Mouse (Mus musculus) limb, embryonic 14.5 days (tissue): ENCODE data around the gene Myl6. TPM values are rescaled to one million over a fixed set of nuclear protein-coding genes. Genes with fewer than 3 reads are reported as not detected.
A peak's percentile ranks its signal among the peaks of the same experiment; 100 is the strongest.

Source experiments
- ATAC-seq: fragments of 200-750 bp; cut with Nextera tagmentation; 2 replicates; pipeline ENCODE4 v1.8.0; 2017; ENCODE audit warnings: low read depth, moderate number of reproducible peaks, moderate TSS enrichment; ENCODE audit not compliant: low FRiP score
- DNase-seq: peaks from one replicate; pipeline ENCODE4 v3.0.0-alpha.2; 2015; ENCODE audit warnings: low spot score
- H3K27ac ChIP-seq: fragments of 300-500 bp; sonication (generic); replicated peaks from 2 replicates; pipeline ENCODE4 v1.5.1; 2014; ENCODE audit warnings: low read depth, mild to moderate bottlenecking, low read length, moderate library complexity, mixed read lengths
- H3K27me3 ChIP-seq: fragments of 300-500 bp; sonication (generic); 2 replicates; pipeline ENCODE4 v1.6.1; 2014; ENCODE audit warnings: low read length, mixed read lengths; ENCODE audit not compliant: control insufficient read depth, insufficient read depth
- H3K36me3 ChIP-seq: fragments of 300-500 bp; sonication (generic); 2 replicates; pipeline ENCODE4 v1.6.1; 2014; ENCODE audit warnings: mild to moderate bottlenecking, low read length, moderate library complexity, mixed read lengths; ENCODE audit not compliant: control insufficient read depth, insufficient read depth
- H3K4me1 ChIP-seq: fragments of 300-500 bp; sonication (generic); 2 replicates; pipeline ENCODE4 v1.6.1; 2014; ENCODE audit warnings: antibody characterized with exemption, low read length, mixed read lengths; ENCODE audit not compliant: control insufficient read depth, insufficient read depth
- H3K4me2 ChIP-seq: fragments of 300-500 bp; sonication (generic); replicated peaks from 2 replicates; pipeline ENCODE4 v1.6.1; 2014; ENCODE audit warnings: low read depth, mild to moderate bottlenecking, low read length, moderate library complexity; ENCODE audit not compliant: severe bottlenecking
- H3K4me3 ChIP-seq: fragments of 300-500 bp; sonication (generic); replicated peaks from 2 replicates; pipeline ENCODE4 v1.5.1; 2014; ENCODE audit warnings: low read length
- H3K9ac ChIP-seq: fragments of 300-500 bp; sonication (generic); 2 replicates; pipeline ENCODE4 v1.6.1; 2014; ENCODE audit warnings: mild to moderate bottlenecking, low read depth, low read length, moderate library complexity; ENCODE audit not compliant: severe bottlenecking
- H3K9me3 ChIP-seq: fragments of 300-500 bp; sonication (generic); 2 replicates; pipeline ENCODE4 v1.6.1; 2016; ENCODE audit warnings: low read length; ENCODE audit not compliant: control insufficient read depth
- POLR2A ChIP-seq: fragments of 200-500 bp; IDR thresholded peaks from 2 replicates; pipeline ENCODE4 v1.8.0; 2012; ENCODE audit warnings: inconsistent platforms, mild to moderate bottlenecking, moderate library complexity, borderline replicate concordance; ENCODE audit not compliant: insufficient read depth, insufficient read length; ENCODE audit errors: extremely low read depth
- WGBS: fragments of 180-500 bp; shearing (Covaris S2); extraction: QIAGEN DNeasy Blood & Tissue Kit; methylation state at CpG from one replicate; pipeline ENCODE4 v1.1.7; 2014; 5-methylcytosine and 5-hydroxymethylcytosine counted together
- microRNA-seq: library from miRNA; unstranded; fragments of <30 nt; microRNA quantifications from one replicate; pipeline ENCODE4, GENCODE M21; 2016
- polyA plus RNA-seq, 2 experiments: library from polyadenylated mRNA; depleted of rRNA in 1 of 2; stranded (reverse) in 1 of 2; unstranded in 1 of 2; fragments of >200 nt; fragmentation: Nextera tagmentation in 1 of 2; extraction: Ambion mirVana in 1 of 2; gene quantifications; 2 replicates each; pipeline versions ENCODE4 v1.2.1 to v1.2.3; 2012 to 2014

Gene Myl6
- polyA plus RNA-seq, 2 experiments: 1,105 to 1,623 TPM

DNA sequence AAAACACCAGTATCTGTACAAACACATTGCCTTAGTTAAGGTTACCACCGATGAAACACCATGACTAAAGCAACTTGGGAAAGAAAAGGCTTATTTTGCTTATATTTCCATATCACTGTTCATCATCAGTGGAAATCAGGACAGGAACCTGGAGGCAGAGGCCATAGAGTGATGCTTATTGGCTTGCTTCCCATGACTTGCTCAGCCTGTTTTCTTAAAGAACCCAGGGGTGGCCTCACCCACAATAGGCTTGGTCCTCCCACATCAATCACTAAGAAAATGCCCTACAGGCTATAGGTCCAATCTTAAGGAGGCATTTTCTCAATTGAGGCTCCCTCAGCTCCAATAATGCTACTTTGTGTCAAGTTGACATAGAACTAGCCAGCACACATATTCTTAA is 51.2 kb downstream of the Myl6 start:
- no peak for TF ChIP-seq POLR2A
- no peaks in the 10 kb centered on the region for H3K4me1 ChIP-seq
- H3K4me2 ChIP-seq: no peak overlapping the region
- H3K9ac ChIP-seq: no peak overlapping the region
- no peak for ATAC-seq
- H3K9me3 ChIP-seq: no peaks in the 10 kb centered on the region
- 95% methylated on average over 1 of the region's 1 CpGs for WGBS
- peaks cover 47% of the 10 kb centered on the region for H3K36me3 ChIP-seq
- DNase-seq: peak; percentile 40
- H3K27me3 ChIP-seq: no peaks in the 10 kb centered on the region
- H3K27ac ChIP-seq: no peak overlapping the region
- H3K4me3 ChIP-seq: no peak overlapping the region

DNA sequence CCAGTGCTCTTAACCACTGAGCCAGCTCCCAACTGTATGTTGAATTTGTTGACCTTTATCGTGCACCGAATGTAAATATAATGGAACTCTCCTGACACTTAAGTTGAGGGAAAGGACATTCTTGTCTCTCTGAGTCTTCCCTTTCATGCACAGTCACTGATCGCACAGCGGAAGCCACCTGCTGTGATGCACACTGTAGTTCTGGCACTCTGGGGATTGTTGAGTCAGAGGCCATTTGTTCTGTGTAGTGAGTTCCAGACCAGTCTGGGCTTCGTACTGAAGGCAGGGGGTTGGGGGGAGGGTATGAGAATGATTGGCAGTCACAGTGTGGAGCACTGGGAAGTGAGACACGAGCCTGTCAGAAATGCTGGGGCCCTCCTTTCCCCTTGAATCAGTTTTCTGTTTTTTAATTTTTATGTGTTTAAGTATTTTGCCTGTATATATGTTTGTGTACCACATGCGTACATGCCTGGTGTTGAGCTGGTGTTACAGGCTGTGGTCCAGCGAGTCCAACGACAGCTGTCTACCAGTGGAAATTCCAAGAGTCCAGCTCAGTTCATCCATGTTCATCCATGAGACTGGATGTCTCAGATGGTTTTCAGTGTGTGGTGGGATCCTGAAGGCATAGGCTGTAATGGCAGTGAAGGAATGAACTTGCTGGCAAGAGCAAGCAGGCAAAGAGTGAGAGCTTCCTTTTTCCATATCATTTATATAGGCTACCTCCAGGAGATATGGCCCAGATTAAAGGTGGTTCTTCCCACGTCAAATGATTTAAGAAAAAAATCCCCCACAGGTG is 52.4 kb downstream of the Myl6 start:
- H3K9me3 ChIP-seq: no peaks in the 10 kb centered on the region
- 92% methylated on average over 10 of the region's 10 CpGs for WGBS
- H3K4me3 ChIP-seq: no peak overlapping the region
- no peak overlapping the region for H3K9ac ChIP-seq
- ATAC-seq (no peak), DNase-seq (no peak)
- no peaks in the 10 kb centered on the region for H3K27me3 ChIP-seq
- no peaks in the 10 kb centered on the region for H3K4me1 ChIP-seq
- no peak overlapping the region for H3K4me2 ChIP-seq
- H3K27ac ChIP-seq: no peak overlapping the region
- no peak for TF ChIP-seq POLR2A
- H3K36me3 ChIP-seq: peaks cover 57% of the 10 kb centered on the region

Small RNA genes lying within 50 kb of the gene (microRNA-seq; reads per million reads assigned to microRNA genes)
- gene Mir6916: not detected
- gene Mir8105: 0.69 reads per million

Other genes starting within 250 kb of the Myl6 start
- gene Apon, start 240.0 kb downstream of the Myl6 start, polyA plus RNA-seq (2012; rRNA removed): 0.58 and 0.72 TPM in 2 replicates
- 0.30 and 0.57 TPM in 2 replicates for gene Apon, start 240.0 kb downstream of the Myl6 start, polyA plus RNA-seq (2014; fragmentation: Nextera tagmentation; extraction: Ambion mirVana)
- 0.20 and 0.32 TPM in 2 replicates for gene Apof, start 225.5 kb downstream of the Myl6 start, polyA plus RNA-seq (2012; rRNA removed)
- gene Apof, start 225.5 kb downstream of the Myl6 start, polyA plus RNA-seq (2014; fragmentation: Nextera tagmentation; extraction: Ambion mirVana): not detected in 2 replicates
- gene Stat2, start 223.6 kb downstream of the Myl6 start, polyA plus RNA-seq (2012; rRNA removed): 20.5 and 22.1 TPM in 2 replicates
- 12.9 and 13.2 TPM in 2 replicates for gene Stat2, start 223.6 kb downstream of the Myl6 start, polyA plus RNA-seq (2014; fragmentation: Nextera tagmentation; extraction: Ambion mirVana)
- 0.18 and 0.31 TPM in 2 replicates for gene Il23a, start 195.4 kb downstream of the Myl6 start, polyA plus RNA-seq (2012; rRNA removed)
- gene Il23a, start 195.4 kb downstream of the Myl6 start, polyA plus RNA-seq (2014; fragmentation: Nextera tagmentation; extraction: Ambion mirVana): 0.28 TPM in 1 of 2 replicates, not detected in the other
- gene Pan2, start 190.8 kb downstream of the Myl6 start, polyA plus RNA-seq (2012; rRNA removed): 49.7 and 58.0 TPM in 2 replicates
- 26.6 and 31.1 TPM in 2 replicates for gene Pan2, start 190.8 kb downstream of the Myl6 start, polyA plus RNA-seq (2014; fragmentation: Nextera tagmentation; extraction: Ambion mirVana)
- 129 and 169 TPM in 2 replicates for gene Cnpy2, start 171.7 kb downstream of the Myl6 start, polyA plus RNA-seq (2012; rRNA removed)
- 378 and 387 TPM in 2 replicates for gene Cnpy2, start 171.7 kb downstream of the Myl6 start, polyA plus RNA-seq (2014; fragmentation: Nextera tagmentation; extraction: Ambion mirVana)
- 131 and 149 TPM in 2 replicates for gene Cs, start 156.4 kb downstream of the Myl6 start, polyA plus RNA-seq (2012; rRNA removed)
- 173 and 174 TPM in 2 replicates for gene Cs, start 156.4 kb downstream of the Myl6 start, polyA plus RNA-seq (2014; fragmentation: Nextera tagmentation; extraction: Ambion mirVana)
- 38.9 and 43.5 TPM in 2 replicates for gene Coq10a, start 125.1 kb downstream of the Myl6 start, polyA plus RNA-seq (2012; rRNA removed)
- gene Coq10a, start 125.1 kb downstream of the Myl6 start, polyA plus RNA-seq (2014; fragmentation: Nextera tagmentation; extraction: Ambion mirVana): 19.4 and 21.5 TPM in 2 replicates
- 50.7 and 59.8 TPM in 2 replicates for gene Ankrd52, start 117.0 kb downstream of the Myl6 start, polyA plus RNA-seq (2012; rRNA removed)
- 11.3 and 11.9 TPM in 2 replicates for gene Ankrd52, start 117.0 kb downstream of the Myl6 start, polyA plus RNA-seq (2014; fragmentation: Nextera tagmentation; extraction: Ambion mirVana)
- 0.39 and 0.55 TPM in 2 replicates for gene Slc39a5, start 92.9 kb downstream of the Myl6 start, polyA plus RNA-seq (2012; rRNA removed)
- gene Slc39a5, start 92.9 kb downstream of the Myl6 start, polyA plus RNA-seq (2014; fragmentation: Nextera tagmentation; extraction: Ambion mirVana): 0.14 TPM in 1 of 2 replicates, not detected in the other
- 38.9 and 42.3 TPM in 2 replicates for gene Nabp2, start 82.7 kb downstream of the Myl6 start, polyA plus RNA-seq (2012; rRNA removed)
- gene Nabp2, start 82.7 kb downstream of the Myl6 start, polyA plus RNA-seq (2014; fragmentation: Nextera tagmentation; extraction: Ambion mirVana): 68.6 and 71.9 TPM in 2 replicates
- gene Rnf41, start 82.5 kb downstream of the Myl6 start, polyA plus RNA-seq (2012; rRNA removed): 37.0 and 38.1 TPM in 2 replicates
- 35.7 and 36.1 TPM in 2 replicates for gene Rnf41, start 82.5 kb downstream of the Myl6 start, polyA plus RNA-seq (2014; fragmentation: Nextera tagmentation; extraction: Ambion mirVana)
- 216 and 219 TPM in 2 replicates for gene Smarcc2, start 34.9 kb downstream of the Myl6 start, polyA plus RNA-seq (2012; rRNA removed)
- gene Smarcc2, start 34.9 kb downstream of the Myl6 start, polyA plus RNA-seq (2014; fragmentation: Nextera tagmentation; extraction: Ambion mirVana): 98.0 and 110 TPM in 2 replicates
- gene Myl6b, start 4.5 kb upstream of the Myl6 start, polyA plus RNA-seq (2012; rRNA removed): 54.9 and 56.7 TPM in 2 replicates
- 6.1 and 6.6 TPM in 2 replicates for gene Myl6b, start 4.5 kb upstream of the Myl6 start, polyA plus RNA-seq (2014; fragmentation: Nextera tagmentation; extraction: Ambion mirVana)
- 51.3 and 59.6 TPM in 2 replicates for gene Esyt1, start 31.7 kb upstream of the Myl6 start, polyA plus RNA-seq (2012; rRNA removed)
- 35.8 and 37.9 TPM in 2 replicates for gene Esyt1, start 31.7 kb upstream of the Myl6 start, polyA plus RNA-seq (2014; fragmentation: Nextera tagmentation; extraction: Ambion mirVana)
- 15.2 and 17.2 TPM in 2 replicates for gene Zc3h10, start 53.6 kb upstream of the Myl6 start, polyA plus RNA-seq (2012; rRNA removed)
- gene Zc3h10, start 53.6 kb upstream of the Myl6 start, polyA plus RNA-seq (2014; fragmentation: Nextera tagmentation; extraction: Ambion mirVana): 13.7 and 14.5 TPM in 2 replicates
- 2,621 and 3,931 TPM in 2 replicates for gene Rpl41, start 55.2 kb upstream of the Myl6 start, polyA plus RNA-seq (2012; rRNA removed)
- 4,572 and 4,920 TPM in 2 replicates for gene Rpl41, start 55.2 kb upstream of the Myl6 start, polyA plus RNA-seq (2014; fragmentation: Nextera tagmentation; extraction: Ambion mirVana)
- 111 and 186 TPM in 2 replicates for gene Pa2g4, start 71.8 kb upstream of the Myl6 start, polyA plus RNA-seq (2012; rRNA removed)
- 207 and 210 TPM in 2 replicates for gene Pa2g4, start 71.8 kb upstream of the Myl6 start, polyA plus RNA-seq (2014; fragmentation: Nextera tagmentation; extraction: Ambion mirVana)
- gene Erbb3, start 95.5 kb upstream of the Myl6 start, polyA plus RNA-seq (2012; rRNA removed): 17.5 and 18.2 TPM in 2 replicates
- 19.6 and 21.1 TPM in 2 replicates for gene Erbb3, start 95.5 kb upstream of the Myl6 start, polyA plus RNA-seq (2014; fragmentation: Nextera tagmentation; extraction: Ambion mirVana)
- 1,619 and 1,662 TPM in 2 replicates for gene Rps26, start 132.6 kb upstream of the Myl6 start, polyA plus RNA-seq (2012; rRNA removed)
- gene Rps26, start 132.6 kb upstream of the Myl6 start, polyA plus RNA-seq (2014; fragmentation: Nextera tagmentation; extraction: Ambion mirVana): 1,135 and 1,177 TPM in 2 replicates
- 8.0 and 10.3 TPM in 2 replicates for gene Ikzf4, start 151.8 kb upstream of the Myl6 start, polyA plus RNA-seq (2012; rRNA removed)
- 4.6 and 5.2 TPM in 2 replicates for gene Ikzf4, start 151.8 kb upstream of the Myl6 start, polyA plus RNA-seq (2014; fragmentation: Nextera tagmentation; extraction: Ambion mirVana)
- gene Suox, start 179.9 kb upstream of the Myl6 start, polyA plus RNA-seq (2012; rRNA removed): 17.0 and 17.7 TPM in 2 replicates
- gene Suox, start 179.9 kb upstream of the Myl6 start, polyA plus RNA-seq (2014; fragmentation: Nextera tagmentation; extraction: Ambion mirVana): 13.1 and 16.3 TPM in 2 replicates
- gene Rab5b, start 202.1 kb upstream of the Myl6 start, polyA plus RNA-seq (2012; rRNA removed): 88.3 and 96.3 TPM in 2 replicates
- 78.8 and 86.9 TPM in 2 replicates for gene Rab5b, start 202.1 kb upstream of the Myl6 start, polyA plus RNA-seq (2014; fragmentation: Nextera tagmentation; extraction: Ambion mirVana)
- 3.7 and 3.8 TPM in 2 replicates for gene Pmel, start 210.1 kb upstream of the Myl6 start, polyA plus RNA-seq (2012; rRNA removed)
- 4.6 and 5.5 TPM in 2 replicates for gene Pmel, start 210.1 kb upstream of the Myl6 start, polyA plus RNA-seq (2014; fragmentation: Nextera tagmentation; extraction: Ambion mirVana)
- 132 and 148 TPM in 2 replicates for gene Cdk2, start 210.9 kb upstream of the Myl6 start, polyA plus RNA-seq (2012; rRNA removed)
- gene Cdk2, start 210.9 kb upstream of the Myl6 start, polyA plus RNA-seq (2014; fragmentation: Nextera tagmentation; extraction: Ambion mirVana): 106 and 115 TPM in 2 replicates